Mouse (Mus musculus) midbrain, embryonic 12.5 days (tissue): ENCODE data around the gene Psma4. TPM values are rescaled to one million over a fixed set of nuclear protein-coding genes. Genes with fewer than 3 reads are reported as not detected.

Experiments
- ATAC-seq: fragments of 200-750 bp; cut with Nextera tagmentation; 2 replicates; pipeline ENCODE4 v1.8.0; 2017; ENCODE audit warnings: low read depth, moderate TSS enrichment, moderate library complexity; ENCODE audit not compliant: low FRiP score
- H3K27ac ChIP-seq: fragments of 300-500 bp; sonication (generic); replicated peaks from 2 replicates; pipeline ENCODE4 v1.5.1; 2016; ENCODE audit warnings: mild to moderate bottlenecking
- H3K27me3 ChIP-seq: fragments of 300-500 bp; sonication (generic); 2 replicates; pipeline ENCODE4 v1.6.1; 2016; ENCODE audit warnings: mild to moderate bottlenecking
- H3K36me3 ChIP-seq: fragments of 300-500 bp; sonication (generic); 2 replicates; pipeline ENCODE4 v1.6.1; 2016
- H3K4me1 ChIP-seq: fragments of 300-500 bp; sonication (generic); 2 replicates; pipeline ENCODE4 v1.6.1; 2016
- H3K4me2 ChIP-seq: fragments of 300-500 bp; sonication (generic); replicated peaks from 2 replicates; pipeline ENCODE4 v1.6.1; 2016; ENCODE audit warnings: mild to moderate bottlenecking, moderate library complexity
- H3K4me3 ChIP-seq: fragments of 300-500 bp; sonication (generic); 2 replicates; pipeline ENCODE4 v1.5.1; 2016; ENCODE audit warnings: mild to moderate bottlenecking
- H3K9ac ChIP-seq: fragments of 300-500 bp; sonication (generic); replicated peaks from 2 replicates; pipeline ENCODE4 v1.6.1; 2016; ENCODE audit warnings: mild to moderate bottlenecking, moderate library complexity
- H3K9me3 ChIP-seq: fragments of 300-500 bp; sonication (generic); 2 replicates; pipeline ENCODE4 v1.6.1; 2016; ENCODE audit warnings: mild to moderate bottlenecking
- WGBS: fragments of 180-500 bp; shearing (Covaris S2); methylation state at CpG from one replicate; pipeline ENCODE4 v1.1.7; 2016; 5-methylcytosine and 5-hydroxymethylcytosine counted together
- polyA plus RNA-seq: library from polyadenylated mRNA; unstranded; fragments of >200 nt; fragmentation: Nextera tagmentation; extraction: Ambion mirVana; gene quantifications from 2 replicates; pipeline ENCODE4 v1.2.1, GENCODE M21; 2016

Gene Psma4
- polyA plus RNA-seq = 263 and 273 TPM in 2 replicates

GRCm38 (mm10) chr9:54950575-54951321 lies at the start of gene Psma4, which contains the start of gene AY074887:
TSS of gene Psma4 (plus strand) at chr9:54950790.
TSS of gene AY074887 (minus strand) at chr9:54950998.
- peak; percentile 100 for ATAC-seq
- Histone ChIP-seq H3K27ac (peak within 1 kb of the TSS; percentile 93), H3K9me3 (no peaks in the 10 kb centered on the region), H3K36me3 (peaks cover 31% of the 10 kb centered on the region), H3K4me2 (peak within 1 kb of the TSS; percentile 63), H3K27me3 (no peaks in the 10 kb centered on the region), H3K4me1 (peaks cover 17% of the 10 kb centered on the region), H3K9ac (peak within 1 kb of the TSS; percentile 77), H3K4me3 (peak within 1 kb of the TSS; percentile 59)
- WGBS = under 1% methylated on average over 62 of the region's 65 CpGs

DNA sequence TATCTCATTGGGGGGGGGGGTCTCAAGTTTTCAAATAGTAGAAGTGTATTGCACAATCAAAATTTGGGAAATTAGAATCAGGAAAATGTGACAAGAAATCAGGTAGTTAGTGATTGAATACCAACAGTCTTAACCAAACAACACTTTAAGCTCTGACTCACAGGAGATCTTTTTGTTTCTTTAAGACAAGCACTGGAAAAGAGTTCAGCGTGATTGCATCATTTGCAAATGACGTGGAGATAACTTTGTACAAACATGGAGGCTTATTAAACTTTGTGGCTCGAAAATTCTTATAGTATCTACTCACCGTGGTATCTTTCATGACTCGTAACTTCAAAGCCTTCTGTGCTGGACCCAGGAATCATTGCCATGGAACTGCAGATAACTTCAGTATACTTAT lies 41.1 kb upstream of the Psma4 start:
- Histone ChIP-seq H3K4me3 (no peak overlapping the region), H3K36me3 (peaks cover 54% of the 10 kb centered on the region), H3K9me3 (no peaks in the 10 kb centered on the region), H3K27ac (no peak overlapping the region), H3K27me3 (no peaks in the 10 kb centered on the region), H3K4me2 (no peak overlapping the region), H3K9ac (no peak overlapping the region), H3K4me1 (no peaks in the 10 kb centered on the region)
- WGBS = 94% methylated on average over 5 of the region's 5 CpGs
- ATAC-seq = no peak

- Histone ChIP-seq H3K27ac (no peak overlapping the region), H3K9ac (no peak overlapping the region), H3K4me3 (no peak overlapping the region), H3K36me3 (peaks cover 5% of the 10 kb centered on the region; the same call in 1 of the 2 replicates), H3K4me1 (no peaks in the 10 kb centered on the region), H3K4me2 (no peak overlapping the region), H3K9me3 (no peaks in the 10 kb centered on the region), H3K27me3 (no peaks in the 10 kb centered on the region)
- ATAC-seq = no peak
- WGBS = 68% methylated on average over 7 of the region's 7 CpGs
Measured at GRCm38 (mm10) chr9:54915576-54915975, 35.0 kb upstream of the Psma4 start.

DNA sequence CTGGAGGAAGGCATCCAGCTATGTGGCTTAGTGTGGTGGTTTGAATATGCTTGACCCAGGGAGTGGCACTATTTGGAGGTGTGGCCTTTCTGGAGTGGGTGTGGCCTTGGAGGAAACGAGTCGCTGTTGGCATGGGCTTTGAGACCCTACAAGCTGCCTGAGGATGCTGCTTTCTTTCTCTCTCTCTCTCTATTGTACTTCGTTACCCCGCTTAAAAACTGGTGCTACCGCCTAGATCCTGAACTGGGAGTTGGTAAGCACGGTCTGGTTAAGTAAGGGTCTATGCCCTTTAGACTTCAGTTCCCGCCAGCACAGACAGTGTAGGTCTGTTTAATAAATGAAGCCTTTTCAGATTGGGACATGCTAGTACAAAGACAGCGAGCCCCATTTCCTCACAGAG lies 34.2 kb upstream of the Psma4 start:
- peaks cover 5% of the 10 kb centered on the region; the same call in 1 of the 2 replicates for H3K36me3 ChIP-seq
- peak; percentile 42; the same call in 1 of the 2 replicates for ATAC-seq
- WGBS = 71% methylated on average over 8 of the region's 8 CpGs
- no peaks in the 10 kb centered on the region for H3K4me1 ChIP-seq
- H3K27ac ChIP-seq = no peak overlapping the region
- H3K4me3 ChIP-seq = peak overlapping the region; percentile 57
- H3K4me2 ChIP-seq = peak overlapping the region; percentile 74
- H3K9me3 ChIP-seq = no peaks in the 10 kb centered on the region
- no peaks in the 10 kb centered on the region for H3K27me3 ChIP-seq
- H3K9ac ChIP-seq = no peak overlapping the region

DNA sequence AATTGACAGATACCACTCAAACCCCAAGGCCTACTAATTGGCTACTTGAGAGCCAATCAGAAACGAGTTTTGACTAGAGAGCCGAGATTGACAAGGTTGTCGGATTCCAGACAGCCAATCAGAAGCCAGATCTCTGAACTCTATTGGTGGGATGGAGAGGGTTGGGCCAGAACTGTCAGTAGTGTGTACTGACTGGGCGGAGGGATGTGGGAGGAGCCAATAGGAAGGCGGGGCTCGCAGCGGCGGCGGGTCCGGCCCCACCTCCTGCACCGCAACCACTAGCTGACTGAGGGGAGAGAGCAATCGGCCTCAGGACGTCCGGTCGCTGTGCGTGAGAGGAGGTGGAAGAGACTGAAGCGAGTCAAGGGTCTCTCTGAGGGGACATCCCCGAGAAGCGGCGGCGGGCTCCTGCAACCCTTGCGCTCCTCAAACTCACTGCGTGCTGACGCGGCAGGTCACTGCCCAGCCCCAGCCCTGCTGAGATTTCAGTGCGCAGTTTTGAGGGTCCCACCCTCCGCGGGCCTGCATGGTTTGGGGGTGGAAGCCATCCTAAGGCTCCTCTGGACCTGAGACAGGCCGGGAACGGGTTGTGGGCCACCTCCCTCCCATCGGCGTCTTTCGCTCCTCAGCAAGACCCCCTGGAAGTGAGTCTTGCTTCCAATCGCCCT lies 33.4 kb upstream of the Psma4 start, which contains the start of gene Hykk:
TSS of gene Hykk (plus strand) at position 274 of the 668 bp plus-strand sequence.
- H3K27ac ChIP-seq = no peak within 1 kb of the TSS; the same call in 1 of the 2 replicates
- ATAC-seq = peak; percentile 99
- no peaks in the 10 kb centered on the region for H3K4me1 ChIP-seq
- WGBS = under 1% methylated on average over 33 of the region's 34 CpGs
- no peaks in the 10 kb centered on the region for H3K9me3 ChIP-seq
- no peaks in the 10 kb centered on the region for H3K27me3 ChIP-seq
- H3K9ac ChIP-seq = peak within 1 kb of the TSS; percentile 68
- H3K36me3 ChIP-seq = 0 out of 2 replicates have a peak, but pooled peaks cover 2% of the 10 kb centered on the region
- H3K4me3 ChIP-seq = peak within 1 kb of the TSS; percentile 57
- H3K4me2 ChIP-seq = peak within 1 kb of the TSS; percentile 74

DNA sequence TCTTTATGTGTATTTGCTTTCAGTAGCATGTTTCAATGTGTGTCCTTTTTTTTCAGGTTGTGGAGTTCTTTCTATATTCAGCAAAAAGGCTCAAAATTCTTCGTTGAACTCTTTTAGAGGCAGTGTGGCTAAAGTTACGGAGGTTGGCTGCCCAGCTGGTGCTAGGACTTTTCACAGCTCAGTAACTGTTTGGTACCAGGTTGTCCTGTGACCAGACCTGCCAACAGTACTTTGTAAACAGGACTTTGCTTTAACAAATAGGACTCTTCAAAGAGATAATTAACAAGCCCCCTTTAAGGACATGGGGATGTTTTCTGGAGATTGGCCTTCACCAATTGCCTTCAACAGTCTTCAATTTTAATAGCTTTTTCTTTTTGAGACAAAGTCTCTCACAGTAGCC lies 32.4 kb upstream of the Psma4 start:
- Histone ChIP-seq H3K9ac (no peak overlapping the region), H3K27ac (no peak overlapping the region), H3K4me2 (peak overlapping the region; percentile 74; the same call in 1 of the 2 replicates), H3K36me3 (peaks cover 8% of the 10 kb centered on the region), H3K9me3 (no peaks in the 10 kb centered on the region), H3K4me3 (no peak overlapping the region), H3K4me1 (no peaks in the 10 kb centered on the region), H3K27me3 (no peaks in the 10 kb centered on the region)
- ATAC-seq = no peak
- 75% methylated on average over 2 of the region's 2 CpGs for WGBS

DNA sequence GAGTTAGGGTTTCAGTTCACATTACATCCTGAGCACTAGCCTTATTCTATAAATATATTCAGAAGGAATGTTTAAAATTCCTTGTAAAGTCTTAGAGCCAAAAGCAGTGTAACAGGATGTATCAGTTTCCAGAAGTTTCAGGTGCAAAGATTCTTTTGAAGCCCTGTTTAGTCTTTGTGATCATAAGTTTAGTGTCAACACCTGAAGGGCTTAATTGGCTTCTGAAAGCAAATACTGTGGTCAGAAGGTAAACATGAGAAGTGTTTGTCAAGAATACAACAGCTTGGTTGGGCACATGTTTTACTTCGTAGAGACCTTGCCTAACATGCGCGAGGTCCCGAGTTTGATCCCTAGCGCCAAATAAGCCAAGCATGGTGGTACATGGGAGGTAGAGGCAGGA lies 31.8 kb upstream of the Psma4 start:
- Histone ChIP-seq H3K36me3 (peaks cover 8% of the 10 kb centered on the region), H3K4me1 (no peaks in the 10 kb centered on the region), H3K27me3 (no peaks in the 10 kb centered on the region), H3K4me2 (no peak overlapping the region), H3K27ac (no peak overlapping the region), H3K4me3 (no peak overlapping the region), H3K9me3 (no peaks in the 10 kb centered on the region), H3K9ac (no peak overlapping the region)
- WGBS = 94% methylated on average over 5 of the region's 5 CpGs
- no peak for ATAC-seq

DNA sequence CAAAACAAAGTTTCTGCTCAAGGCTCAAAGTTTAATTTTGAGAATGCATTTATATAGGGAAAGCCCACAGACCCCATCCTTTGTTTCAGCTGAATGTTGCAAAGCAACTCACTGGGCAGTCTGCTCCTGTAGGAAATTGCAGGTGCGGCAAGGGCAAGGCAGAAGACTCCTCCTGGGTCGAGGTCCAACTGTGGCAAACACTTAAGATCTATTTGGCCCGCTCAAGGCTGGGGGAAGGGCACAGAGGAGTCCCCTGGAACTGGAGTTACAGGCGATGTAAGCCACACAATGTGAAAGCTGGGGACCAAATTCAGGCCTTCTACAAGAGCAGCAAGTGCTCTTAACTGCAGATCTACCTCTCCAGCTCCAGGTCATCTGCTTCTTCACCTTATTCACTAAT lies 30.6 kb upstream of the Psma4 start:
- H3K4me3 ChIP-seq = no peak overlapping the region
- no peak overlapping the region for H3K4me2 ChIP-seq
- H3K9ac ChIP-seq = no peak overlapping the region
- no peak for ATAC-seq
- no peaks in the 10 kb centered on the region for H3K27me3 ChIP-seq
- H3K27ac ChIP-seq = no peak overlapping the region
- no peaks in the 10 kb centered on the region for H3K9me3 ChIP-seq
- H3K36me3 ChIP-seq = peaks cover 8% of the 10 kb centered on the region
- 64% methylated on average over 4 of the region's 4 CpGs for WGBS
- no peaks in the 10 kb centered on the region for H3K4me1 ChIP-seq

DNA sequence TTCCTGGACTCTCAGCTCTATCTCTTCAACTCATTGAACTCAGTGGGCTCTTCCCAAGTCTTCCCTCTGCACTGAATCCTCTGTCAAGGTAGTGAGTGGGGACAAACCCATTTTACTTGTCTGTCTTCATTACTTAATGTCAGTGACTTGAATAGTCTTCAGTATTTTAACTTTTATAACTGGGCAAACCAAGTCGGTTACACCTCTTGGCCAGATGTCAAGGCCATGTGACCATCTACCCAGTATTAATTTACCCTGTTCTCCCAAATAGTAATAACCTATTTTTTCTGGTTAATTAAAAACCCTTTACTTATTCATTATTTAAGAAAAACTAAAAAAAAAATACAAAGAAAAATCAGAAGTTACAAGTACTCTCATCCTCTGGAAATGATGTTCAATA lies 19.8 kb upstream of the Psma4 start:
- ATAC-seq = no peak
- Histone ChIP-seq H3K4me3 (no peak overlapping the region), H3K4me1 (no peaks in the 10 kb centered on the region), H3K4me2 (no peak overlapping the region), H3K36me3 (no peaks in the 10 kb centered on the region), H3K9me3 (no peaks in the 10 kb centered on the region), H3K27ac (no peak overlapping the region), H3K9ac (no peak overlapping the region), H3K27me3 (no peaks in the 10 kb centered on the region)
- WGBS = 89% methylated on average over 1 of the region's 1 CpGs

GRCm38 (mm10) chr9:54931765-54932164 lies 18.8 kb upstream of the Psma4 start:
- Histone ChIP-seq H3K4me3 (no peak overlapping the region), H3K9me3 (no peaks in the 10 kb centered on the region), H3K4me1 (no peaks in the 10 kb centered on the region), H3K36me3 (no peaks in the 10 kb centered on the region), H3K9ac (no peak overlapping the region), H3K27ac (no peak overlapping the region), H3K4me2 (no peak overlapping the region), H3K27me3 (no peaks in the 10 kb centered on the region)
- ATAC-seq = no peak
- 0% methylated on average over 1 of the region's 1 CpGs for WGBS

- no peak for ATAC-seq
- Histone ChIP-seq H3K27ac (no peak overlapping the region), H3K9me3 (no peaks in the 10 kb centered on the region), H3K9ac (no peak overlapping the region), H3K36me3 (no peaks in the 10 kb centered on the region), H3K4me1 (no peaks in the 10 kb centered on the region), H3K4me3 (no peak overlapping the region), H3K27me3 (no peaks in the 10 kb centered on the region), H3K4me2 (no peak overlapping the region)
- 69% methylated on average over 2 of the region's 2 CpGs for WGBS
Measured at GRCm38 (mm10) chr9:54932379-54932778, 18.2 kb upstream of the Psma4 start.

DNA sequence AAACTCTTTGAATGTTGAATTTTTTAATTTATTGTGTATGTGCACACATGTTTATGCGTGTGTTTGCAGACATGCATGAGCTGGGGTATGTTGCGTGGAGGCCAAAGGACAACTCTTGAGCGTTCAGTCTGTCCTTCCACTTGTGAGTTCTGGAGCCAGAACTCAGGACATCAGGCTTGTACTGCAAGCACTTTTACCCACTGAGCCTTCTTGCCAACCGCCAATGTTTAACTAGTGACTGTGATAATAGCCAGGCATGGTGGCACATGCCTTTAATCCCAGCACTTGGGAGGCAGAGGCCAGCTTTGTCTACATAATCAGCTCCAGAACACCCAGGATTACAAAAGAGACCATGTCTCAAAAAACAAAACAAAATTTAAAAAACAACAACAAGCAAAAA lies 8.5 kb upstream of the Psma4 start:
- no peak for ATAC-seq
- H3K27ac ChIP-seq = no peak overlapping the region
- WGBS = 94% methylated on average over 4 of the region's 4 CpGs

More for the DNA sequence above, 8.5 kb upstream of the Psma4 start:
- Histone ChIP-seq H3K4me2 (no peak overlapping the region), H3K27me3 (no peaks in the 10 kb centered on the region), H3K36me3 (no peaks in the 10 kb centered on the region), H3K9ac (no peak overlapping the region), H3K9me3 (no peaks in the 10 kb centered on the region), H3K4me3 (no peak overlapping the region), H3K4me1 (no peaks in the 10 kb centered on the region)
